Mouse (Mus musculus) myocyte (in vitro differentiated cells): ENCODE measurements around the gene Eif2s3x.

Experiments used
- E2F4 ChIP-seq: IDR thresholded peaks from one replicate; pipeline ENCODE4 v1.6.1; 2011; ENCODE audit warnings: mild to moderate bottlenecking, control low read depth, moderate library complexity; ENCODE audit not compliant: insufficient read depth
- MYOG ChIP-seq, 3 experiments: IDR thresholded peaks; one replicate each; pipeline ENCODE4 v1.6.1; 2011; ENCODE audit warnings: control low read depth in 2 of 3, low read depth in 2 of 3, mild to moderate bottlenecking in 2 of 3; ENCODE audit not compliant: insufficient read length in 2 of 3, control insufficient read depth in 1 of 3, insufficient read depth in 1 of 3
- POLR2A ChIP-seq: IDR thresholded peaks from one replicate; pipeline ENCODE4 v1.6.1; 2011; ENCODE audit warnings: low read depth, mild to moderate bottlenecking, control low read depth, moderate library complexity; ENCODE audit not compliant: insufficient read length
- POLR2AphosphoS2 ChIP-seq: IDR thresholded peaks from one replicate; pipeline ENCODE4 v1.6.1; 2011; ENCODE audit warnings: low read depth, control low read depth; ENCODE audit not compliant: insufficient read length
- SRF ChIP-seq: IDR thresholded peaks from one replicate; pipeline ENCODE4 v1.6.1; 2011; ENCODE audit warnings: low read depth; ENCODE audit not compliant: control insufficient read depth, insufficient read length
- TCF12 ChIP-seq: IDR thresholded peaks from one replicate; pipeline ENCODE4 v1.6.1; 2011; ENCODE audit warnings: mild to moderate bottlenecking, control low read depth; ENCODE audit not compliant: poor library complexity, insufficient read depth, severe bottlenecking
- TCF3 ChIP-seq: IDR thresholded peaks from one replicate; pipeline ENCODE4 v1.6.1; 2011; ENCODE audit warnings: low read depth, control low read depth; ENCODE audit not compliant: insufficient read length
- USF1 ChIP-seq: IDR thresholded peaks from one replicate; pipeline ENCODE4 v1.6.1; 2011; ENCODE audit warnings: low read depth, mild to moderate bottlenecking, control low read depth, moderate library complexity

- TF ChIP-seq POLR2A = no peak
- no peak for TF ChIP-seq USF1
- no peak for TF ChIP-seq E2F4
- no peak for TF ChIP-seq MYOG (IDR thresholded peaks at IDR 0.05; ENCODE audit: control insufficient read depth in 1 of 3, insufficient read depth in 1 of 3, insufficient read length in 2 of 3, low read depth in 2 of 3)
- no peak for TF ChIP-seq TCF12
- TF ChIP-seq POLR2AphosphoS2 = no peak
- no peak for TF ChIP-seq TCF3
- TF ChIP-seq SRF = no peak
These were observed 21.4 kb upstream of the Eif2s3x start for GRCm38 (mm10) chrX:94233936-94234531.
